Mouse (Mus musculus) heart, postnatal 14 days (tissue): ENCODE measurements around the gene Cp. TPM values are rescaled to one million over a fixed set of nuclear protein-coding genes. Genes with fewer than 3 reads are reported as not detected.
A peak's percentile ranks its signal among the peaks of the same experiment; 100 is the strongest.
"Not testable (repeated sequence)": the region's sequence is repeated elsewhere in the genome, so short reads cannot be mapped to it uniquely, and the experiment has no call there.

Experiments used
- DNase-seq, 2 experiments: peaks; one replicate each; pipeline ENCODE4 v3.0.0; 2021 to 2022
- intact Hi-C: fragments of 180-260 bp; cut with DNase I; formaldehyde crosslinking; loops from one replicate; pipeline ENCODE4 v1.15.1; 2025
- total RNA-seq, 2 experiments: library from RNA; stranded (reverse); gene quantifications; 2 replicates each; pipeline ENCODE4 v1.2.3; 2021

Gene Cp
- total RNA-seq, 2 experiments from 2014 or later: 17.0 to 21.1 TPM

- no peak for DNase-seq
- intact Hi-C loops: no loop called here
Measured at GRCm38 (mm10) chr3:20004422-20004821, 47.6 kb downstream of the Cp start.

GRCm38 (mm10) chr3:20005611-20006010, 48.8 kb downstream of the Cp start:
- DNase-seq: no peak
- intact Hi-C loops: no loop called here

GRCm38 (mm10) chr3:20007275-20007674, 50.4 kb downstream of the Cp start:
- no peak for DNase-seq
- intact Hi-C loops: no loop called here

DNA sequence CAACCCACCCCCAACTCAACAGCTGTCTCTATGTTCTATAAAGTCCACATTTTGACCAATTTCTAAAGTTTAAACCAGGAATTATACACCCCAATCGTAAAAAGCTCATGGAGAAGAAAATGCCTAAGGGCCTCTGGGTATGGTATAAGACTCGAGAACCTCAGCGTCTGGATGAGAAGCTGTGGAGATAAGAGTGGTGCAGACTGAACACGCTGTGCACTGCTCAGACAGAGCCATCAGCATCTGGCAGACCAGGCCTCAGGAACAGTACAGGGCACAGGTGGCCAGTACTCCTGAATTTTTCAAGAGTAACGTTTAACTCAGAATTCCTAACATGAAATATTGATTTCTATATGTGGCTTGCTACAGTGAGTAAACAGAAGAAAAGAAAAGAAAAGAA, 50.9 kb downstream of the Cp start:
- DNase-seq: no peak
- intact Hi-C loops: no loop called here

- intact Hi-C loops: no loop called here
- no peak for DNase-seq
Measured at GRCm38 (mm10) chr3:20010464-20010863, 53.6 kb downstream of the Cp start.

GRCm38 (mm10) chr3:20010905-20011304, 54.1 kb downstream of the Cp start:
- DNase-seq, intact Hi-C loops: not testable (repeated sequence)

GRCm38 (mm10) chr3:20014454-20014853, 57.6 kb downstream of the Cp start:
- DNase-seq: peak; percentile 31 to 34
- intact Hi-C loops: no loop called here

- no peak for DNase-seq
- intact Hi-C loops: no loop called here
Measured at GRCm38 (mm10) chr3:20018076-20018475, 61.2 kb downstream of the Cp start.

GRCm38 (mm10) chr3:20023832-20024231, 67.0 kb downstream of the Cp start:
- no peak for DNase-seq
- intact Hi-C loops: no loop called here

- intact Hi-C loops: no loop called here
- no peak for DNase-seq
Measured at GRCm38 (mm10) chr3:20026481-20026880, 69.6 kb downstream of the Cp start.

DNA sequence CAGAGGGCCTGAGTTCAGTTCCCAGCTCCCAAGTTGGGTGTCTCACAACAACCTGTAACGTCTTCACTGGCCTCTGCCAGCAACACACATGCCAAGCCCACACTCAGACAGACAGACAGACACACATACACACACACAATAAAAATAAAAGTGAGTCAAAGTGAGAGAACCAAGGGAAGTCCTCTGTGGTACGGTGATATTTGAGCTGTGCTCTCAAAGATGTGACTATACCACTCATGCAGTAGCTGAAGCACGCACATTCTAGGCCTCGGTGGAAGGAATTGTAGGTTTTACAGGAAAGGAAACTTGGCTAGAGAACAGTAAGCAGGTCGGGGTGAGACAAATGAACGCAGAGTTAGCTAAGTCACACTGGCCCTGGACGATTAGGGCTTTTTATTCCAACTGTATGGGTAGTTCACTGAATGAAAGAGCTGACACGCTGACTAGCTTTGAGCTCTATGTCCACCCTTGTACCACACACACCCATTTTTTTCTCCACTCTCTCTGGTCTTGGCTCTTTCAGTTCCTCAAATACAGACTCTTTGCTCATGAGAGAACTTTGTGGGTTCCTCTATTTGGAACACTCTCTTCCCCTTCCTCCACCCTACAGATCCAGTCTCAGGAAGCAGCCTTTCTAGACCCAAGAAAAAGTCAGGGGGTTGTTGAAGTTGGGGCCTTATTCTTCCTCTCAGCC, 70.3 kb downstream of the Cp start:
- no peak for DNase-seq
- intact Hi-C loops: no loop called here

- intact Hi-C loops: no loop called here
- no peak for DNase-seq
Measured at GRCm38 (mm10) chr3:20027788-20028187, 70.9 kb downstream of the Cp start.

DNA sequence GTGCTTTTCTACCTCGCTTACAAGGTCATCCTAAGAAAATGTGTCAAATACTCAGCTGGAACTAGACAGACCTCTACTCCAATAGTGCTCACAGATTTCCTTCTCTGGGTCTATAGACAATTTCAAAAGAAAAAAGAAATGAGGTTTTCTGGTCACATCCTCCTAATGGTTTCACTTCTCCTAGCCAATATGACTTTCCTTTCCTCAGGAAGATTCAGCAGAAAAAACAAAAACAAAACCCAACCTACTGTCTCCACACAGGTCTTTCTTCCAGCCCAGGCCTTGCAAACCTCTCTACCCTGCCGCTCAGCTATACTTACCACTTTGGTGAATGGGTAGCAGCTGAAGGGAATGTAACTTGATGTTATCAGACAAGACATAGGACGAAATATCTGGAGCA, 71.8 kb downstream of the Cp start:
- intact Hi-C loops: no loop called here
- DNase-seq: no peak

DNA sequence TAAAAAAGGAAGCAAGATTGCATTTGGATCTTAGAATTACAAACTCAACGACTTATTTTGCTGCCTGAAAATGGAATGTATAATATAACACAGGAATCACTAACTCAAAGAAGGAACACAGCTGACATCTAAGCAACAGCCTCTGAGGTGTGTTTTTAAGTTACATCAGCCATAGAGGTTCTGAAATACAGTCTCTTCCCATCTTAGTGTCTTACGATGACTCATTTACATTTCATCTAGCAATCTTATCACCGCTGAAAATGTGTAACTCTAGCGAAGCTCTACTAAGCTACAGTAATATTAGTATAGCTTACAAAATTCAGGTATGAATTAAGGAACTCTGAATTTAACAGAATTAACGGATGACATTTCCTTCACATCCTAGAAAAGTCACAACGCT, 74.0 kb downstream of the Cp start:
- intact Hi-C loops: no loop called here
- no peak for DNase-seq

DNA sequence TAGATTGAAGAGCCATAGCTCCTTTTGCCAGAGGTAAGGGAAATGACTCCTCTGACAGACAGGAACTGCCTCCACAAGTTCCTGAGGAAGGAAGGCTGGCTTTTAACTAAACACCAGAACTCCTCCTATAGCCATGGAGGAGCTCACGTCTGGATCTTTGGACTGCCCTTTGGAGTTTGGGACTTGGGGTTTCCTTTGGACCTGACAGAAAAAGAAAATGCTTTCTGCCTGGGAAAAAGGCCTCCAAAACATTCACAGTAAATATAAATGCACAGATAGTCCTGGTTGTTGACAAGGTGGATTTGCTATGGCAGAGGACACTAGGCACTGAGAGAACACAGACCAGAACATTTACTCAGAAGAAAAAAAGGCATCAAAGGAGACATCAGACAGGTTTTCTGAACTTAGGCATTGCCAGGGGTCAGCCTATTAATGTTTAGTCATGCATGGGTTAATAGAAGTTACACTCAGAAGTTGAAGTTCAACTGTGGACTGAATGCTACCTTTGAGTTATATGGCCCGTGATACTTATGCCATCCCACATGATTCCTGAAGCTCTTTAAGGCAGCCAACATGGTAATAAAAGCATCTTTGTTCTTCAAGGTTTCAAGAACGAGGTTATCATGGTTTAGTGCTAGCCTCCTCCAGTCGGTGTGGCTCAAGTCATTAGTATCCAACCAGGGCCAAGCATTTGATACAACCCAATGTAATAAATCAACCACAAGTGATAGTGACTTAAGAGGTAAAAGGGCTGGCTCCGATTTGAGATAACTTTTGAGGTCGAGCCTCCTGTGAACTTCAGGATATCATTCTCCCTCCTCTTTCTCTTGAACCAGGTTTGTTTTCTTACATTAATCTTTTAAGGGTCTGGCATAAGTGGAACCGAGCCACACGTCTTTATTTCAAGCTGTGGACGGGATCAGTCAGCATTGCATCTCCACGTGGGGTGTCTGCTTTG, 77.2 kb downstream of the Cp start:
- DNase-seq: no peak
- intact Hi-C loops: no loop called here

GRCm38 (mm10) chr3:20034719-20035404, 78.0 kb downstream of the Cp start, which contains the start of gene Hps3:
Gene Hps3 (minus strand): TSS chr3:20035315.
- intact Hi-C loops: loop anchor here (5.0 kb wide), 1 partner anchor 408 kb away; the partner anchor contains the start of gene 1700064H15Rik
- peak; percentile 84 to 87 for DNase-seq

- intact Hi-C loops: loop anchor here (5.0 kb wide), 1 partner anchor 409 kb away; the partner anchor contains the start of gene 1700064H15Rik
- DNase-seq: no peak
Measured at GRCm38 (mm10) chr3:20036069-20036468, 79.2 kb downstream of the Cp start.

- DNase-seq, intact Hi-C loops: not testable (repeated sequence)
Measured at GRCm38 (mm10) chr3:20041461-20041860, 84.6 kb downstream of the Cp start.

GRCm38 (mm10) chr3:20044736-20045135, 87.9 kb downstream of the Cp start:
- intact Hi-C loops, DNase-seq: not testable (repeated sequence)

DNA sequence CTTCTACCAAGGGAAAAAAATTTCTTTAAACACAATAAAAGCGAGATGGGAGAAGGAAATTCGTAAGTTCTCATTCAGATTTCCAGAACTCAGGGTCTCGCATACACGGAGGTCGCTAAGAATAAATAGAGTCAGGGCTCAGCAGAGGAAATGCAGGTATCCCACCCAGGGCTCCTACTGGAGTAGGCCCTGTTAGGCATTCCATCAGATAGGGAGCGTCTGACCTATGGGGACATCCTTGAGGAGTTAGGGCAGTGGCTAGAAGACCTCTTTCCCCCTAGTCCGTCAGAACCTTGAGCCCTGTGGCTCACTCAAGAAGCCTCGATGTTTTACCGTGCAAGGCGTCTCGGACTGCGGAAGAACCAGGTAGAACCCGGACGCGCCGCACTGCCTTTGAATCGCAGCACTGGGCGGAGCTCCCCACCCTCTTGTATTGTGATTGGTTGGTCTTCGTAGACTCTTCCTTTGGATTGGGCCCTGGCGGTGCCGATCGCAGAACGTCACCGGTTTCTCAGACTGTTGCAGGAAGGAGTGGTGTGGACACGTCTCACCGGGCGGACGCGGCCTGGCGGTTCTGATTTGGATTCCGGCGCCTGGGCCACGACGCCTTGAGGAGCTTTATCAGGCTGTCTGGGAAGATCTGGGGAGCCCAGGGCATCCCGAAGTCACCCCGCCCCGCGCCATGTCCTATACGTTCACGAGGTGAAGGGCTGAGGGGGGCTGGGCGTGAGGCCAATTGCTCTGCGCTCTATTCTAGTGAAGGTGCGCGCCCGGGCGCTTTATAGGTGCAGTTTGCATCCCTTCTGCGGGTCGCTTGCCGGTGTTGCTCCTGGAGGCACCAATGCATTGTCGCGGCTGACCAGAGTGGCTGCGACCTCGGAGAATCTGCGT, 100.7 kb downstream of the Cp start, which contains the start of gene Hltf:
Gene Hltf, plus strand, starts transcription at position 506 of the 891 bp plus-strand sequence.
- intact Hi-C loops: no loop called here
- peak; percentile 91 to 93 for DNase-seq
